Mouse (Mus musculus): ENCODE measurements at regions not wholly inside any gene's neighbourhood (a gene's known extent, or its start where the extent isn't known, plus 50 kb on each side); places are given as distances from the start of the nearest gene placed in this dataset.

GRCm38 (mm10) chr13:90293697-90294647, 204.6 kb upstream of the Xrcc4 start:
- no peak for DNase-seq (ENCODE audit: low spot score)

- no peak for DNase-seq (ENCODE audit: low spot score)
These were observed 203.5 kb upstream of the Xrcc4 start for GRCm38 (mm10) chr13:90292905-90293304.

- no peak for DNase-seq (ENCODE audit: low spot score)
These were observed 202.7 kb upstream of the Xrcc4 start for GRCm38 (mm10) chr13:90292124-90292523.

GRCm38 (mm10) chr13:90280976-90281375, 191.6 kb upstream of the Xrcc4 start:
- no peak for DNase-seq (ENCODE audit: low spot score)

- no peak for DNase-seq (ENCODE audit: low spot score)
These were observed 190.5 kb upstream of the Xrcc4 start for GRCm38 (mm10) chr13:90279786-90280382.

- DNase-seq (ENCODE audit: low spot score): no peak
These were observed 189.9 kb upstream of the Xrcc4 start for GRCm38 (mm10) chr13:90279355-90279754.

GRCm38 (mm10) chr13:90259071-90259742, 169.8 kb upstream of the Xrcc4 start:
- no peak for DNase-seq (ENCODE audit: low spot score)

- DNase-seq (ENCODE audit: low spot score): no peak
These were observed 163.6 kb upstream of the Xrcc4 start for GRCm38 (mm10) chr13:90252981-90253380.

GRCm38 (mm10) chr13:90245997-90246765, 156.8 kb upstream of the Xrcc4 start:
- no peak for DNase-seq (ENCODE audit: low spot score)

GRCm38 (mm10) chr13:90238331-90238730, 148.9 kb upstream of the Xrcc4 start:
- DNase-seq (ENCODE audit: low spot score): no peak

- DNase-seq (ENCODE audit: low spot score): no peak
These were observed 144.6 kb upstream of the Xrcc4 start for GRCm38 (mm10) chr13:90233986-90234385.

- DNase-seq (ENCODE audit: low spot score): no peak
These were observed 144.2 kb upstream of the Xrcc4 start for GRCm38 (mm10) chr13:90233561-90233960.

GRCm38 (mm10) chr13:90229106-90229505, 139.7 kb upstream of the Xrcc4 start:
- DNase-seq (ENCODE audit: low spot score): no peak

- no peak for DNase-seq (ENCODE audit: low spot score)
These were observed 136.8 kb upstream of the Xrcc4 start for GRCm38 (mm10) chr13:90226212-90226611.

- DNase-seq (ENCODE audit: low spot score): no peak
These were observed 123.0 kb upstream of the Xrcc4 start for GRCm38 (mm10) chr13:90212390-90212789.

GRCm38 (mm10) chr13:90207875-90208274, 118.5 kb upstream of the Xrcc4 start:
- no peak for DNase-seq (ENCODE audit: low spot score)

Measured in urinary bladder, postnatal 14 days (tissue).